Mouse (Mus musculus): ENCODE data around the gene Vax2. TPM values are rescaled to one million over a fixed set of nuclear protein-coding genes. Genes with fewer than 3 reads are reported as not detected.

Gene Vax2
- polyA plus RNA-seq, 1 experiment = not detected

DNA sequence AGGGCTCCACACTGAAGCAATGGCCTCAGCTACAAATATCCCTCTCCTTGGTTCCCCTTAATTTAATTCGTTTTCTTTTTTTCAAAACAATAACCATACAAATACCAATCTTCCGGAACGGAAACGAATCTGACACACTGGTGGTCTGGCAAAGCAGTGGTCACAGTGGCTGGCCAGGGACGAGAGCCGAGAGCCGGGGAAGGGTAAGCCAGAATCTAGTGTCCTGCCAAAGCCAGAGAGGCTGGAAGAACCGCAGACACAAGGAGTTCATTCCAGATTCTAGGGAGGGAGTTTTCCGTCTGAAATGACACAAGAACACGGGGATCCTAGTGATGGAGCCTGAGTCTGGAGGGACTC is 7.4 kb upstream of the Vax2 start:
- TF ChIP-seq GATA1 (IDR thresholded peaks at IDR 0.05; ENCODE audit: low read length) = no peak

GRCm38 (mm10) chr6:83704294-83704693 is 6.8 kb upstream of the Vax2 start:
- no peak for TF ChIP-seq GATA1 (IDR thresholded peaks at IDR 0.05; ENCODE audit: low read length)

GRCm38 (mm10) chr6:83704701-83705100 is 6.4 kb upstream of the Vax2 start:
- TF ChIP-seq GATA1 (IDR thresholded peaks at IDR 0.05; ENCODE audit: low read length) = no peak

DNA sequence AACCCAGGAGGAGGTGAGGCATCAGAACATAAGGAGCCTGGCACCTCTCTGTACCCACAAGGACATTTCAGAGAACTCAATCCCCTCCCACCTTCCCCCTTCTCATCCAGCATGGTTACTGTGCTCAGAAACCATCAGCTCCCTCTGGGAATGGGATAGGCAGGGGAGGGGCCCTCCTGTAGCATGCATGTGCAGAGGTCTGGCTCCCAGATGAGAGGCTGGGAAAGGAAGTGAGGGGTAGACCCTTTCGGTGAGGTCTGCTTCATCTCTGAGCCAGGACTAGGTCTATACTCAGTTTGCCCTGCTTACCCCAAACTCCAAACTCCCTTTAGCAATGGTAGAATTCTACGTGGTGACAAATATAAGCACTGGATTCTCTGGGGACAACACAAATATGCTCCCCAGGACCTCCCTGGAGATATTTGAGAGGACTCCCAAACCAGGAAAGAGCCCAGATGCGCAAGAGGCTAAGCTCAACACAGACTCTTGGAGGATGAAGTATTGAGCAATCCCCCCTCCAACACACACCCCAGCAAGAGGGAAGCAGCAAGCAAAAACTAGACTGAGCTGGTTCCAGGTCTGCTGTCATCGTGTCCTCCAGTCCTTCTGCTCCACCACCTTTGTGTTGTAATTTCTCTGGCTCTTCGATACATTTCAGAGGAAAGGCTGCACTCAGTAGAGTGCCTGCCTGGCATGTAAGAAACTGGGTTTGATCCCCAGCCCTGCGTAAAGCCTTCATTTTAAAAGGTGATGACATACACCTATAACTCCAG is 3.1 kb upstream of the Vax2 start:
- no peak for TF ChIP-seq GATA1 (IDR thresholded peaks at IDR 0.05; ENCODE audit: low read length)

GRCm38 (mm10) chr6:83710361-83711066 is 550 bp upstream of the Vax2 start:
- TF ChIP-seq GATA1 (IDR thresholded peaks at IDR 0.05; ENCODE audit: low read length) = no peak

DNA sequence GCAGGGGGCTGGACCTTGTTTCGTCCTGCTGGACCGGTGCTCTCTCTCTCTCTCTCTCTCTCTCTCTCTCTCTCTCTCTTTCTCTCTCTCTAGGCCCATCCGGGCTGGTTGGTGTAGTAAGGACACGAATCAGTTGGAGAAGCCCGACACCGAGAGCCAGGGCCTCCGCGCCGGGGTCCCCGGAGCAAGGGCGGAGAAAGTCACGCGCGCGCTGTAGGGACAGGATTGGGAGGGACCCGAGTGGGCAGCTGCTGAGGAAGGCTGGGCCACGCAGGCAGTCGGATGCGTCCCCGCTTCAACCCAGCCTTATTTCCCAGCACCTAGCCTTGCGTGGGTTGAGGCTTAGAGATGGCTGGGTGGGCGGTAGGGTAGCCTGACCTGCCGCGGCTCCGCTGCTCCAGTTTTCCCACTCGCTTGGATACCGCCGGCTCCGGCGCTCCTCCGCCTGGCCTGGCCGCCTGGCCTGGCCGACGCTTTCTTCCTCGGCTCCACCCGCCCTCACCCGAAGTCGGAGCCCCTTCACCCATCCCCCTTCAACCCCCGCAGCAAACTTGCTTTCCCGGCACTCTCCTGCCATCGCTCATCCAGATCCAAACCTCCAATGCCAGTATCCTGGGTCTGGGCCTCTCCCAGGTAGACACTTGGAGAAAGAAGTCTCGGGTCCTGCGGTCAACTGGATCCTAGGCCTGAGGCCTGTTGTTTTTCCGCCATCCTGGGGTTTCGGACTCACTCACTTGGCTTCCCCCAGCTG is 836 bp downstream of the Vax2 start:
- TF ChIP-seq GATA1 (IDR thresholded peaks at IDR 0.05; ENCODE audit: low read length) = no peak

DNA sequence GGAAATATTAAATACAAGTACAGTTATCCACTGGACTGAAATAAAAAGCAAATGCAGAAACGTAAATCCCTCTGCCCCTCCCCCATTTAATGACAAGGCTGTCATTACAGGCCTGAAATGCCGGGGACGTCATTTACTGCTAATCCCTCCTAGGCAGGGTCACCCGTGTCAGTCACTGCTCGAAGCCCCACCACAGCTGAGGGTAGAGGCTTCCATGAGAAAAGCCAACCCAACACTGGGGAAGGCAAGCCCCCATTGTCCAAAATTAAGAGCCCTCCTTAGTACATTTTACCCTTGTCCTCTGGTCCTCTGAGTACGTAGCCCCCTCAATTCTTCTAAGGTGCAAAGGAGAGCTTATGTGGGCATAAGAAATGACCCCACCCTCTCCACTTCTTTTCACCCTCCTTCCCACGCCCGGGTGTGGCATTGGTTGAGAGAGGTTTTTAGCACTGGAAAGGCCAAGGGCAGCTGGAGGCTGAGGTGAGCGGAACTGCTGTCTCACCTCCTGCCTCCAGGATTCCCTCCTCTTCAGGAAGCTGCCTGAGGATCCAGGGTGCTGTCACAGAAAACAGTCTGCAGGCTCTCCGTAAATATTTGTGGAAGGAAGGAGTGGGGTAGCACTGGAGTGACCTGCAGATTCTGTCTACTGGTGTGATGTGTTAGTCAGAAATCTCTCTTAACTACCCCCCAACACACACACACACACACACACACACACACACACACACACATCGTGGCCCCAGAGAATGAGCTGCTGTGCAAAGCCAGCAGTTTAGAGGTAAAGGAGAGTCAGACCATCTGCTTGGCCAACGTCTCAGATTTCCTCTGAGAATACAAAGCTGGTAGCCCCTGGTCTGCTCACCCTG is 2.4 kb downstream of the Vax2 start:
- TF ChIP-seq GATA1 (IDR thresholded peaks at IDR 0.05; ENCODE audit: low read length) = no peak

DNA sequence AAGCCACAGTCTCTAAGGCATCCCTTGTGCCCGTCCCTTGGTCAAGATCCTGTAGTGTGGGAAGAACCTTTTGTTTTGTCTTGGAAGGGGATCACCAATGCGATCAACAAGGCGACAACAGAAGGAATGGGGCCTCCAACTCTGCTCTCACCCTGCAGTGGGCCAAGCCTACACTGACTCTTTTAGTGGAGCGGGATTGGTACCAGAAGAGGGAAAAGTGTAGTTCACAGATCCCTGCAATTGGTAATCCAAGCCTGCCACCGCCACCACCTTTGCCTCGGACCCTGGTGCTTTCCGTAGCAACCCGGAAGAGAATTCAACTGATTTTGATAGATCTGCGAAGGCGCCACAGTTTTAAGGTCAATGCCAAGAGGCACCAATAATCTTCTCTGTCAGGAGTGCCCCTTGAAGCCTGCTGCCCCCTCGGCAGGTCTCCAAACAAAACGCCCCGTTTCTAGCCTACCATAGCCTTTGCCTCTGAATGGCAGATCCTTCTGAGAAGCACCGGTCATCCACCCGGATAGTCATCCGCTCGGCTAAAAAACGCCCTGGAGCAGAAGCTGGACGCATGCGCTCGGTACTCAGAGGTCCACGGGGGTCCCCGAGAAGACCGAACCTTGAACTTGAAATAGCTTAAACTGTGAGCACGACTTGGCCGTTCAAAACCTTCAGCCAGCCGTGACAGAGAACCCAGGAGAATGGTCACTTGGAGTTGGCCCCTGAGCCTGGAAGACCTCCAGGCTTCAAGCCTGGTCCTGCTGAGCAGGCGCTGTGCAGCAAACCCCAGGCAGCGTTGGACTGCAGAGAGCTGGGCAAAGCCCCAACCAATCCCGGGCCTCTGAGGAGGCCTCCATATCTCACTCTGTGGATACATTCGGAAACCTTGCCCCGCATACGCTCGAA is 3.4 kb downstream of the Vax2 start:
- no peak for TF ChIP-seq GATA1 (IDR thresholded peaks at IDR 0.05; ENCODE audit: low read length)

- TF ChIP-seq GATA1 (IDR thresholded peaks at IDR 0.05; ENCODE audit: low read length) = no peak
Measured at GRCm38 (mm10) chr6:83715461-83716196, 4.6 kb downstream of the Vax2 start.

DNA sequence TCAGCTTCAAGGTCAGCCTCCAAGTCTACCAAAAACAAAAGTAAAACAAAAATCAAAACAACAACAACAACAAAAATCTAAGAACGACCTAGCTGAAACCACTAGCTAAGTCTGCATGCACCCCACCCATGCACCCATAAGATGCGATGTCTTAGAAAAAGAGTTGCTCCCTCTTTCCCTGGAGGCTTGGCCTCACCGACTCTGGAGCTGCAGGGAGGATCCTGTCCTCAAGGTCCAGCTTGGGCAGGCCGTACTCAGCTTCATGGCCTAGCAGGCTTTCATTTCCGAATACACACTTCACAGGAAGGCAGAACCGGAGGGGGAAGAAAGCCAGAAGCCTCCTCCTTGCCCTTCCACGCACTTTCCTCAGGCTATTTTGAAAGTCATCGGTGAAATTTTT is 6.0 kb downstream of the Vax2 start:
- no peak for TF ChIP-seq GATA1 (IDR thresholded peaks at IDR 0.05; ENCODE audit: low read length)

DNA sequence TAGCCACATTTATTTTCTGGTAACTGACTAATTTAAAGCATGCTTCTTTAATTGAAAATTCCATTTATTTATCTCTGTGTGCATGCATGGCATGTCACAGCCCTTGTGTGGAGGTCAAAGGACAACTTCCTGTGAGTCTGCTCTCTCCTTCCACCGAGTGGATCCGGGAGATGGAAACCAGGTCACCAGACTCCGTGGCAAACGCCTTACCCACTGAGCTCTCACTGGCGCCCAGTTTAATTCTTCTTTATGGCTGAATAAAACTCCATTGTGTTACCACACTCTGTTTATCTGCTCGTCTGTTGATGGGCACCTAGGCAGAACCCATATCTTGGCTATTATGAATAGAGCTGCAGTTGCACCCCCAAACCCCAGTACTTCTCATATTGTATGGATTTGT is 11.5 kb downstream of the Vax2 start:
- TF ChIP-seq GATA1 (IDR thresholded peaks at IDR 0.05; ENCODE audit: low read length) = no peak

GRCm38 (mm10) chr6:83727178-83727577 is 16.1 kb downstream of the Vax2 start:
- TF ChIP-seq GATA1 (IDR thresholded peaks at IDR 0.05; ENCODE audit: low read length) = no peak

GRCm38 (mm10) chr6:83728488-83728887 is 17.4 kb downstream of the Vax2 start:
- TF ChIP-seq GATA1 (IDR thresholded peaks at IDR 0.05; ENCODE audit: low read length) = no peak
